Mouse (Mus musculus): ENCODE data around the gene Tns1. TPM values are rescaled to one million over a fixed set of nuclear protein-coding genes. Genes with fewer than 3 reads are reported as not detected.

Gene Tns1
- polyA plus RNA-seq, 1 experiment from 2014 or later: 65.4 TPM

DNA sequence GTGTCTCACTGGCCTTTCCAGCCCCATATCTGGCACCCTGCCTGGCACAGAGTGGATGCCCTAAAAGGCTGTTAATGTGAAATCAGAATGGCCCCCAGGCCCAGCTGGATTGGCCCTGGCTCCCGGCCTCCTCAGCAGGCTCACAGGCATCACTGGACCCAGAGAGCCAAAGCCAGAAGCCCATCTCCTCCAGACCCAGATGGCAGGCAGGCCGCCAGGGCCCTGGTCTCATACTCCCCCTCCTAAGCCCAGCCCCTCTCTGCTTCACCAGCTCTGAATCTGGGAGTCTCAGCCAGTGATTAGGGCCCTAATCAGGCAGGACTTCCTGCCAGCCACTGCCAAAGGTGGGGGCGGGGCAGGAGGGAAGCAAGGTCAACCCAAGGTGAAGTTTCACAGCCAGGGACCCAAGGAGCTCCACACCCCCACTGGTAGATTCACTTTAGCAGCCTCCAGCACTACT is 93.3 kb downstream of the Tns1 start:
- Histone ChIP-seq H3K4me3 (replicated peaks; ENCODE audit: low read depth, low read length) (no peak overlapping the region), H3K36me3 (ENCODE audit: insufficient read depth, low read length) (no peaks in the 10 kb centered on the region), H3K9me3 (replicated peaks; ENCODE audit: low read length) (no peaks in the 10 kb centered on the region), H3K4me2 (ENCODE audit: low read length) (peak overlapping the region; percentile 41), H3K4me1 (replicated peaks; ENCODE audit: insufficient read depth, low read length) (peaks cover 94% of the 10 kb centered on the region), H3K27me3 (ENCODE audit: insufficient read depth, low read length) (no peaks in the 10 kb centered on the region), H3K27ac (peak overlapping the region; percentile 92), H3K9ac (ENCODE audit: low read depth, low read length) (peak overlapping the region; percentile 25; the same call in 1 of the 2 replicates)
- TF ChIP-seq CTCF (IDR thresholded peaks at IDR 0.05; ENCODE audit: low read depth): no peak
- DNase-seq (ENCODE audit: low spot score) (peak; percentile 87), ATAC-seq (replicated peaks; ENCODE audit: low FRiP score, low read depth) (peak; percentile 78)
- WGBS: 5% methylated on average over 3 of the region's 3 CpGs

DNA sequence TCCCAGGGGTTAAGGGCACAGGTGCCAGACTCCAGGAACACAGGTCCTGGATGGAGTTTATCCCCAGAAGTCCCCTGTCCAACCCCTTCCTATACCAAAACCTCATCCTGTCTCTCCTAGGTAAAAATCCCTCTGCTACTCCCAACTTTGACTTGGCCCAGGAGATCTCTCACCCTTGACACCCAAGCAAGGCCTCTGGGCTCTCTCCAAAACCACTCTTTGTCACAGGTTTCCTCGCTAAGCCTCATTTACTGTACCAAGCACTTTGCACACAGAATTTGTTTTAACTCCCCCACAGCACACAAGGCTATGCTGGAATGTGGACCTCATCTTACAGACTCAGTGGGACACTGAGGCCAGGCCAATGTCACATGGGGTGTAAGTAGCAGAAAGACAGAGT is 94.0 kb downstream of the Tns1 start:
- DNase-seq (ENCODE audit: low spot score): no peak
- 30% methylated on average over 1 of the region's 1 CpGs for WGBS
- Histone ChIP-seq H3K4me3 (replicated peaks; ENCODE audit: low read depth, low read length) (no peak overlapping the region), H3K9ac (ENCODE audit: low read depth, low read length) (no peak overlapping the region), H3K36me3 (ENCODE audit: insufficient read depth, low read length) (no peaks in the 10 kb centered on the region), H3K4me2 (ENCODE audit: low read length) (peak overlapping the region; percentile 41; the same call in 1 of the 2 replicates), H3K9me3 (replicated peaks; ENCODE audit: low read length) (no peaks in the 10 kb centered on the region), H3K27ac (peak overlapping the region; percentile 92), H3K4me1 (replicated peaks; ENCODE audit: insufficient read depth, low read length) (peaks cover 96% of the 10 kb centered on the region), H3K27me3 (ENCODE audit: insufficient read depth, low read length) (no peaks in the 10 kb centered on the region)
- ATAC-seq (replicated peaks; ENCODE audit: low FRiP score, low read depth): no peak
- TF ChIP-seq CTCF (IDR thresholded peaks at IDR 0.05; ENCODE audit: low read depth): no peak

DNA sequence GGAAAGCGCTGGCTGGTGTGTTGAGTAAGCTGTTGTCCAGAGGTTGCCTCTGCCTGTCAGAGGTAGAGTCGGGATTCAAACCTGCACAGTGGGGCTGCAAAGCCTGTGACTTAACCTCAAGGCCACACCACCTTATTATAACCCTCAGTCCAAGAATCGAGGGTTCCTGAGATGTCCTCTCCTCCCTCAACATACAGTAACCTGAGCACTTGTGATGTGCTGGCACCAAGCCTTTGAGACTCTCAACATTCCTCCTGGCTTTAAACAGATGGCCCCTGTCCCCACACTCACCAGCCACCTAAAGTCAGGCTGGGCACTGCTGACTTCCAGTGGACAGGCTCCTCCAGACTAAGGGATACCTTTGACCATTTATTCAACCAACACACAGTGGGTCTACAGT is 94.6 kb downstream of the Tns1 start:
- no peak overlapping the region for H3K9ac ChIP-seq (ENCODE audit: low read depth, low read length)
- ATAC-seq (replicated peaks; ENCODE audit: low FRiP score, low read depth): no peak
- H3K4me1 ChIP-seq (replicated peaks; ENCODE audit: insufficient read depth, low read length): peaks cover 96% of the 10 kb centered on the region
- H3K36me3 ChIP-seq (ENCODE audit: insufficient read depth, low read length): no peaks in the 10 kb centered on the region
- peak overlapping the region; percentile 92 for H3K27ac ChIP-seq
- WGBS: 60% methylated on average over 3 of the region's 3 CpGs
- H3K9me3 ChIP-seq (replicated peaks; ENCODE audit: low read length): no peaks in the 10 kb centered on the region
- no peak for TF ChIP-seq CTCF (IDR thresholded peaks at IDR 0.05; ENCODE audit: low read depth)
- no peak overlapping the region for H3K4me2 ChIP-seq (ENCODE audit: low read length)
- H3K4me3 ChIP-seq (replicated peaks; ENCODE audit: low read depth, low read length): no peak overlapping the region
- no peaks in the 10 kb centered on the region for H3K27me3 ChIP-seq (ENCODE audit: insufficient read depth, low read length)
- DNase-seq (ENCODE audit: low spot score): no peak

DNA sequence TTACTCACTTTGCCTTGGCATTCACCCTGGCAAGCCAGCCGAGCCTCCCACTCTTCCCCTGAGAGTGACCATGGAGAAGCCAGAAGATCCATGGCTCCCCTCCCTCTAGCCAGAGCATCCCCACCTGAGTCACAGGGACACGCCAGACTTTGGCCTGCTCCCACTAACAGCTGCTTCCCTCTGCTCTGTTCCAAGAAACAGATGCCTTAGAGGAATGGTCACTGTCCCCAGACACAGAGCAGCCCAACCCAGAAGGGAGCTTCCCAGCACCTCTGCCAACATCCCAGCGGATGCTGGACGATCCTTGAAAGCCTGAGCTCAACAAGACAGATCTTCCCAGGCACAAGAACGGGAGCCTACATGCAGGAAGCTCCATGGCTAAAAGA is 95.4 kb downstream of the Tns1 start:
- no peak for DNase-seq (ENCODE audit: low spot score)
- 54% methylated on average over 5 of the region's 5 CpGs for WGBS
- Histone ChIP-seq H3K27ac (peak overlapping the region; percentile 92), H3K4me3 (replicated peaks; ENCODE audit: low read depth, low read length) (no peak overlapping the region), H3K4me2 (ENCODE audit: low read length) (no peak overlapping the region), H3K9ac (ENCODE audit: low read depth, low read length) (no peak overlapping the region), H3K9me3 (replicated peaks; ENCODE audit: low read length) (no peaks in the 10 kb centered on the region), H3K36me3 (ENCODE audit: insufficient read depth, low read length) (no peaks in the 10 kb centered on the region), H3K27me3 (ENCODE audit: insufficient read depth, low read length) (no peaks in the 10 kb centered on the region), H3K4me1 (replicated peaks; ENCODE audit: insufficient read depth, low read length) (peaks cover 91% of the 10 kb centered on the region)
- TF ChIP-seq CTCF (IDR thresholded peaks at IDR 0.05; ENCODE audit: low read depth): no peak
- no peak for ATAC-seq (replicated peaks; ENCODE audit: low FRiP score, low read depth)

DNA sequence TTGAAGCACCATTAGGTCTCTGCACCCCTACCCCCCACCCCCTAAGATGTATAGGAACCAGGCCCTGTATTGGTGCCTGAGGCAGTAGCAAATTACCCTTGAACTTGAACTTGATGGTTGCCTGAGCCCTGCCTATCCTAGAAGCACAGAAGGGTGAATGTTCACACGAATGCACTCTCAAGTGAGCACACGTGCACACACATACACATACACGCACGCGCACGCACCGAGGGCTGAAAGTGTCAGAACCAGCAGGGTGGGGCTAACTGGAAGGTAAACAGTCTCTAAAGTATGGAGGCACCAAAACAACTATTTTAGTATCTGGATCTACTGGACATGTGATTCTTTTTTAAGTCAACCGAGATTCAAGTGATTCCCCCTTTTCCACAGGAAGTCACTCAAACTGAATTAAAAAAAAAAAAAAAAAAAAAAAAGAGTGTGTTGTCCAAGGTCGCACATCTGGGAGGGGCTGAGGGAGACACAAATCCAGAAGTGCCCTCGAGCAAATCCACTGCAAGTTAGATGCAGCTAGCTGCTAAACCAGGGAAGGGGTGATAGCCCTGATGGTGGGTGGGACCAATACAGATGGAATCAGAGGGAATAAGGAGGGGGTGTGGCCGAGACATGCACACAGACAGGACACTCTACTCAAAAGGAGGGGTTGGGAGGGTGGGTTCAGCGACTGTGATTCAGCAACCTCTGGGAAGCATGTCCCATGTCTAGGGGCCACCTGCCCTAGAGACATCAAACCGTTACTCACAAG is 96.0 kb downstream of the Tns1 start:
- H3K9me3 ChIP-seq (replicated peaks; ENCODE audit: low read length): no peaks in the 10 kb centered on the region
- WGBS: 66% methylated on average over 13 of the region's 13 CpGs
- H3K4me1 ChIP-seq (replicated peaks; ENCODE audit: insufficient read depth, low read length): peaks cover 86% of the 10 kb centered on the region
- no peak for TF ChIP-seq CTCF (IDR thresholded peaks at IDR 0.05; ENCODE audit: low read depth)
- no peaks in the 10 kb centered on the region for H3K27me3 ChIP-seq (ENCODE audit: insufficient read depth, low read length)
- H3K9ac ChIP-seq (ENCODE audit: low read depth, low read length): 0 out of 2 replicates have a peak overlapping the region, but pooled peaks have one; percentile 1
- H3K4me2 ChIP-seq (ENCODE audit: low read length): peak overlapping the region; percentile 10; the same call in 1 of the 2 replicates
- no peak for ATAC-seq (replicated peaks; ENCODE audit: low FRiP score, low read depth)
- no peak overlapping the region for H3K4me3 ChIP-seq (replicated peaks; ENCODE audit: low read depth, low read length)
- no peaks in the 10 kb centered on the region for H3K36me3 ChIP-seq (ENCODE audit: insufficient read depth, low read length)
- no peak for DNase-seq (ENCODE audit: low spot score)
- peak overlapping the region; percentile 92 for H3K27ac ChIP-seq

DNA sequence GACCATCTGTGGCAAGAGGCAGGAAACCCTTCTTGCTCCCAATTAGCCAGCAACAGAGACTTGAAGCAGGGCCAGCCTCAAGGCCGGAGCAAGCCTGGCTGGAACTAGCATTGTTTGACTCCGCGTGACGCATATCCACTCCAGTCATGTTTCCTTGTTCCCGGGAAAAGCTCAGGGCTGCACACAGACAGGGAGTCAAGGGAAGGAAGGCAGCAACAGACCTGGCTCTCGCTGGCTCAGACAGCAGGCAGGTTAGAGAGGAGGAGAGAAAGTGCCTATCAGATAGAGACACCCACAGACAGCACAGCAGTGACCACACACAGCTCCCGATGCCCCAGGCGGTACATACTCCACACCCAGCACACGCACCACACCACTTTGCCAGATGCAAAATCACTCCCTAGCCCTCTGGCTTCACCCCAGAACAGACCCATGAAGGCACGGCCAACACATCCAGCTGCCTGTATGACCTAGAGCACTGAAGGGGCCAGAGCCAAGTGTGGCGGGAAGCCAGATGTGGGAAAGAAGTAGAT is 96.6 kb downstream of the Tns1 start:
- H3K4me2 ChIP-seq (ENCODE audit: low read length): peak overlapping the region; percentile 10; the same call in 1 of the 2 replicates
- H3K4me1 ChIP-seq (replicated peaks; ENCODE audit: insufficient read depth, low read length): peaks cover 79% of the 10 kb centered on the region
- peak overlapping the region; percentile 90 for H3K27ac ChIP-seq
- H3K4me3 ChIP-seq (replicated peaks; ENCODE audit: low read depth, low read length): no peak overlapping the region
- DNase-seq (ENCODE audit: low spot score): peak; percentile 83
- ATAC-seq (replicated peaks; ENCODE audit: low FRiP score, low read depth): no peak
- WGBS: 40% methylated on average over 11 of the region's 11 CpGs
- no peaks in the 10 kb centered on the region for H3K9me3 ChIP-seq (replicated peaks; ENCODE audit: low read length)
- H3K27me3 ChIP-seq (ENCODE audit: insufficient read depth, low read length): no peaks in the 10 kb centered on the region
- no peaks in the 10 kb centered on the region; the same call in 1 of the 2 replicates for H3K36me3 ChIP-seq (ENCODE audit: insufficient read depth, low read length)
- no peak for TF ChIP-seq CTCF (IDR thresholded peaks at IDR 0.05; ENCODE audit: low read depth)
- H3K9ac ChIP-seq (ENCODE audit: low read depth, low read length): peak overlapping the region; percentile 1; the same call in 1 of the 2 replicates

All from kidney, postnatal 0 days (tissue).